Mouse (Mus musculus) cerebellum, adult 11 months (tissue): ENCODE measurements around the gene Hist1h4h.
A peak's percentile ranks its signal among the peaks of the same experiment; 100 is the strongest.
"Not testable (repeated sequence)": the region's sequence is repeated elsewhere in the genome, so short reads cannot be mapped to it uniquely, and the experiment has no call there.

Experiments used
- DNase-seq: peaks from one replicate; pipeline ENCODE4 v3.0.0; 2022

Gene Hist1h4h

GRCm38 (mm10) chr13:23535137-23536075, 4.6 kb downstream of the Hist1h4h start, which contains the start of gene Hist1h3g:
Gene Hist1h3g (plus strand): TSS chr13:23535422.
- DNase-seq = peak; percentile 71

GRCm38 (mm10) chr13:23536076-23536822, 5.4 kb downstream of the Hist1h4h start:
- DNase-seq = no peak

- DNase-seq = no peak
These were observed 6.3 kb downstream of the Hist1h4h start for GRCm38 (mm10) chr13:23537006-23537710.

DNA sequence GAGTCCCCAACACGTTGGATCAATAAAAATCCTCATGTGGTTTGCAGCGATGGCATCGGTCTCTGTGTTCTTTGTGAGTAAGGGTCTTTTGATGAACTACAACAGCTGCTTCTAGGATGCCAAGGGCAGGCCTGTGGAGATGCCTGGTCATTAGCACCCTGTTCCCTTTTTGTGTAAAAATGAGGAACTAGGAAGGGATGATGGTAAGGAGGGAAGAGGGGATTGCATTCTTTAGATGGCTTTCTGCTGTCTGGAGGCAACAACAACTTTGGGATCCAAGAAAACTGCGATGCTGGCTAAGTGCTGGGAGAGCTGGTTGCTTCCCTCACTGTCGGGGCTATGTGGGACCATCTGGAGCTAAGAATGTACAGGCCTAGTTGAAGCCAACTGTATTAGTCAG, 7.4 kb downstream of the Hist1h4h start:
- DNase-seq = no peak

GRCm38 (mm10) chr13:23539821-23540220, 9.0 kb downstream of the Hist1h4h start:
- DNase-seq = not testable (repeated sequence)

- DNase-seq = no peak
These were observed 10.6 kb downstream of the Hist1h4h start for GRCm38 (mm10) chr13:23541497-23541896.

DNA sequence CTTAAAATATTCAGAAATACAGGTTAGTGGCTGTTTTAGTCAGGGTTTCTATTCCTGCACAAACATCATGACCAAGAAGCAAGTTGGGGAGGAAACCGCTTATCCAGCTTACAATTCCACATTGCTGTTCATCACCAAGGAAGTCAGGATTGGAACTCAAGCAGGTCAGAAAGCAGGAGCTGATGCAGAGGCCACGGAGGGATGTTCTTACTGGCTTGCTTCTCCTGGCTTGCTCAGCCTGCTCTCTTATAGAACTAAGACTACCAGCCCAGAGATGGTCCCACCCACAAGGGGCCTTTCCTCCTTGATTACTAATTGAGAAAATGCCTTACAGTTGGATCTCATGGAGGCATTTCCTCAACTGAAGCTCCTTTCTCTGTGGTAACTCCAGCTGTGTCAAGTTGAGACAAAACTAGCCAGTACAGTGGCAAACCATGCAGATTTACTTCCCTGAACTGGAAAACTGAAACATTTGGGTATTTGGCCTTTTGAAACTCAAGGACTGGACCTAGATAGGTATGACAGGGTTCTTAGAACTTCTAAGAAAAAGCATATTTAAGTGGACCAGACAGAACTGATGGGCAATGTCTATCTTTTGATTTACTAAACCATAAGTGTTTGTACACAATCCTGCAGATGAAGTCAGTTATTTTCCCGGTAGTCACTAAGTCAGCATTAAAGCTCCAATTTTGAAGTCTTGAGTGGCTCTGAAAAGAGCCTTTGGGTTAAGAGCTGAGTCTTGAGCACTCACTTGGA, 11.6 kb downstream of the Hist1h4h start:
- DNase-seq = not testable (repeated sequence)

GRCm38 (mm10) chr13:23542999-23543607, 12.3 kb downstream of the Hist1h4h start, which contains the start of gene Hist1h2bh:
Gene Hist1h2bh (minus strand): TSS chr13:23543392.
- not testable (repeated sequence) for DNase-seq

DNA sequence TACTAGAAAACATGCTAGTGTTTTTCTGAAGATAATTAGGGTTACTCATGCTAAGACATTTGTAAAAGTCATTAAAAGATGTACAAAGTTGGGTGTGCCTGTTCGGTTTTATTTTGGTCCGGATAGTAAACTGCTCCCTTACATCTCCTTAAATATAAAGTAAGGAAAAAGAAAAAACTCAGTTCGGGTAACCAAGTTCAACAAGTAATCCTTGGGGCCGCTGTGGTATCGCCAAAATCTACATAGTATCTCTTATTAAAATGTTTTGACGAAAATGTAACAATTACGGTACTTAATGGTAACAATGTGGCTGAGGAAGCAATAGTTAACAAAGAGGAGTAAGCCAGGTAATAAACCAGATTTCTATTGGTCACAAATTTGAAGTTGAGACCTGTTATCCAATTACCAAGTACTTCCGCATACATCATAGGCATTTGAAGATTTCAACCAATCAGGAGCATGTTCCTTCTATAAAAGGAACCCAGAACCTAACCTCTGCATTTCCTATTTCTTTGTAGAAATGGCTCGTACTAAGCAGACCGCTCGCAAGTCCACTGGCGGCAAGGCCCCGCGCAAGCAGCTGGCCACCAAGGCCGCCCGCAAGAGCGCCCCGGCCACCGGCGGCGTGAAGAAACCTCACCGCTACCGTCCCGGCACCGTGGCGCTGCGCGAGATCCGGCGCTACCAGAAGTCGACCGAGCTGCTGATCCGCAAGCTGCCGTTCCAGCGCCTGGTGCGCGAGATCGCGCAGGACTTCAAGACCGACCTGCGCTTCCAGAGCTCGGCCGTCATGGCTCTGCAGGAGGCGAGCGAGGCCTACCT, 13.3 kb downstream of the Hist1h4h start, which contains the start of gene Hist1h3f:
Gene Hist1h3f (plus strand): TSS at position 88 of the 822 bp plus-strand sequence.
- peak; percentile 68 for DNase-seq

- DNase-seq = not testable (repeated sequence)
These were observed 13.9 kb downstream of the Hist1h4h start for GRCm38 (mm10) chr13:23544787-23545120.

DNA sequence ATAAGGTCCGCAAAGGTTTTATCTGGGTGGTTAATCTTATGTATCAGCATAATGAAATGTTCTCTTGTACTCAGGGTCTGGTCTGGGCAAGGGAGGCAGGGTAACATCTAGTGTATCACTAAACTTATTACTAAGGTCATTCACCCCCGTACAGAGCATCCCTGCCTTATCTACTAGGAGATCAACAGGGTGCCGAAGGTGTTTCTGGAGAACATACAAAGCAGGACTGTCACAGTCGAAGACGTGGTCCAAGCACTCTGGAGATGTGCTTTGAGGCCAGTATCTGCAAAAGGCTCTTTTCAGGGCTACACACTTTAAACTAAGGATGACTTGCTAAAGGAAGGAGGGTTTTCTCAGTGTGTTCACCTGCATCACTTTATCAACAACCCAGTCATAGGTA, 15.8 kb downstream of the Hist1h4h start:
- no peak for DNase-seq

GRCm38 (mm10) chr13:23550761-23551145, 19.9 kb downstream of the Hist1h4h start:
- DNase-seq = no peak

GRCm38 (mm10) chr13:23551146-23551834, 20.4 kb downstream of the Hist1h4h start, which contains the start of gene Hist1h4f:
Gene Hist1h4f (minus strand): TSS chr13:23551648.
- DNase-seq = peak; percentile 86

DNA sequence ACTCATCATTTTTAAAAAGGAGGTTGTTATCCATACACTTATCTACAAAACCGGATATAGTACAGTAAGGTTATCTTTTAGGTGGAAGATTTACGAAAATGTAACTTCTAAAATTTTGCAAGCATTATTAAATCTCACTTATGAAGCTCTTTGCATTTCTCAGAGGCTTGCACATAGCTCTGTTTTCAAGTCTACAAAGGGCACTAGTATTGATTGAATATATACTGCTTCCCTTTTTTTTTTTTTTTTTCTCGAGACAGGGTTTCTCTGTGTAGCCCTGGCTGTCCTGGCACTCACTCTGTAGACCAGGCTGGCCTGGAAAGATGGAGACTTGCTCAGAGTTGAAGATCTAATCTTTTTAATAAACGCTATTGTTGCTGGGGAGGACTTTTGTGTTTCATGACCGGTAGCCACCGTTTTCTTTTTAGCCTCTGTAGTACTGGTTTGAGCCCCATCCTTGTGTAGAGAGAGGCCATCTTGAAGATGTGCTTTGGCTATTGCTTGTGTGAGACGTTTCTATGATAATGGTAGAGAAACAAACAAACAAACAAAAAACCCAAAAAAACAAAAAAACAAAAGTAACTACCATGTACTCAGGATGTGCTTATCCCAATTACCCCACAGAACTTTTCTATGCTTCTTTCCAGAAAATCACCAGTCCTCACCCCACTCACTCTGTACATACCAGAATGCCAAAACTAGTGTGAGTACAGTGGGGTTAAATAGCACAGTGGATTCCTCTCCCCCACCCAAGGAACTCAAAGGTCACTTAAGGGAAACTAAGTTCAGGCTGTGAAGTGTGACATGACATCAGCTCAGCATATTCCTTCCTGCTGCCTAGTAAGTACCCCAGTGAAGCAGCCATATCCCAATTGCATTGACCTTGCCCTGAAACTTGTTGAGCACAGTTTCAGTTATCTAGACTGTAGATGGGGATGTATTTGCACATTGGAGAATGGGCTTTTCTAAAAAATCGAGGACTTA, 21.4 kb downstream of the Hist1h4h start:
- DNase-seq = no peak

- no peak for DNase-seq
These were observed 22.1 kb downstream of the Hist1h4h start, which contains the start of gene Hist1h1d for GRCm38 (mm10) chr13:23552962-23553361. Gene Hist1h1d (plus strand): TSS chr13:23553262.

GRCm38 (mm10) chr13:23554393-23554792, 23.5 kb downstream of the Hist1h4h start:
- DNase-seq = no peak

DNA sequence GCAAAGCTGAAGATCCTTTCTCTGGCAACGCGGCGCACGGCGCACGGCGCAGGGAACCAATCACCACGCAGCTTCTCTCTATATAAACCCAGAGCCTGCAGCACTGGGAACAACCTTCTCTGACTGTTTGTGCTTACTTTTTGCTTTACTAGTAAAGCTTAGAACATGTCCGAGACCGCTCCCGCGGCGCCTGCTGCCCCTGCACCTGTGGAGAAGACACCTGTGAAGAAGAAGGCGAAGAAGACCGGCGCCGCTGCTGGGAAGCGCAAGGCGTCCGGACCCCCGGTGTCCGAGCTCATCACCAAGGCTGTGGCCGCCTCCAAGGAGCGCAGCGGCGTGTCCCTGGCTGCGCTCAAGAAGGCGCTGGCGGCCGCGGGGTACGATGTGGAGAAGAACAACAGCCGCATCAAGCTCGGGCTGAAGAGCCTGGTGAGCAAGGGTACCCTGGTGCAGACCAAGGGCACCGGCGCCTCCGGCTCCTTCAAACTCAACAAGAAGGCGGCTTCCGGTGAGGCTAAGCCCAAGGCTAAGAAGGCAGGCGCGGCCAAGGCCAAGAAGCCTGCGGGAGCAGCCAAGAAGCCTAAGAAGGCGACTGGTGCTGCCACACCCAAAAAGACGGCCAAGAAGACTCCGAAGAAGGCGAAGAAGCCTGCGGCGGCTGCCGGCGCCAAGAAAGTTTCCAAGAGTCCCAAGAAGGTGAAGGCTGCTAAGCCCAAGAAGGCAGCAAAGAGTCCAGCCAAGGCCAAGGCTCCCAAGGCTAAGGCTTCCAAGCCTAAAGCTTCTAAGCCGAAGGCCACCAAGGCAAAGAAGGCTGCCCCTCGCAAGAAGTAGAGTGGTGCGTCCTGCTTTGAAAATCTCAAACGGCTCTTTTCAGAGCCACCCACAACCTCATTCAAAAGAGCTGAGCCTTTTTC, 24.3 kb downstream of the Hist1h4h start:
- DNase-seq = peak; percentile 65
